33 mouse cellular contexts compared by ENCODE assay signal in genomic region chr5:150106358-150106757, GRCm38 (mm10).
"Had no signal": no experiment of that assay in that cellular context is flagged by ENCODE, and none has a peak within 500 bp of the region (broad histone marks: within the 10 kb centered on the region; RNA-seq: fewer than 3 reads in every experiment).

No protein-coding gene starts in this region.

- H3K27me3 ChIP-seq: heart, embryonic 12.5 days; heart, embryonic 13.5 days; heart, embryonic 15.5 days; hindbrain, embryonic 12.5 days; hindbrain, embryonic 13.5 days; hindbrain, embryonic 15.5 days; intestine, embryonic 15.5 days; kidney, embryonic 15.5 days had no signal

- H3K9me3 ChIP-seq: heart, embryonic 10.5 days; heart, embryonic 12.5 days; heart, embryonic 13.5 days; heart, embryonic 15.5 days; hindbrain, embryonic 10.5 days; hindbrain, embryonic 13.5 days; hindbrain, embryonic 15.5 days; intestine, embryonic 15.5 days; kidney, embryonic 15.5 days had no signal

- H3K9ac ChIP-seq: heart, embryonic 12.5 days; heart, embryonic 13.5 days; heart, embryonic 15.5 days; hindbrain, embryonic 12.5 days; hindbrain, embryonic 13.5 days; hindbrain, embryonic 14.5 days; hindbrain, embryonic 15.5 days; intestine, embryonic 15.5 days; kidney, embryonic 15.5 days had no signal

- H3K4me3 ChIP-seq: heart, embryonic 10.5 days; heart, embryonic 12.5 days; heart, embryonic 13.5 days; heart, embryonic 15.5 days; hindbrain, embryonic 10.5 days; hindbrain, embryonic 12.5 days; hindbrain, embryonic 13.5 days; hindbrain, embryonic 15.5 days; intestine, embryonic 15.5 days; kidney, embryonic 15.5 days; layer of hippocampus, adult 2 months had no signal

- H3K4me2 ChIP-seq: heart, embryonic 11.5 days; heart, embryonic 12.5 days; heart, embryonic 13.5 days; heart, embryonic 15.5 days; hindbrain, embryonic 12.5 days; hindbrain, embryonic 13.5 days; hindbrain, embryonic 14.5 days; hindbrain, embryonic 15.5 days; intestine, embryonic 15.5 days; kidney, embryonic 15.5 days had no signal

- H3K4me1 ChIP-seq: heart, embryonic 10.5 days; heart, embryonic 12.5 days; heart, embryonic 13.5 days; heart, embryonic 15.5 days; hindbrain, embryonic 10.5 days; hindbrain, embryonic 12.5 days; hindbrain, embryonic 13.5 days; hindbrain, embryonic 15.5 days; intestine, embryonic 15.5 days; kidney, embryonic 15.5 days had no signal

- H3K36me3 ChIP-seq: heart, embryonic 10.5 days; heart, embryonic 12.5 days; heart, embryonic 13.5 days; heart, embryonic 15.5 days; hindbrain, embryonic 10.5 days; hindbrain, embryonic 12.5 days; hindbrain, embryonic 13.5 days; hindbrain, embryonic 15.5 days; intestine, embryonic 15.5 days; kidney, embryonic 15.5 days had no signal

- H3K27ac ChIP-seq: heart, embryonic 10.5 days; heart, embryonic 13.5 days; heart, embryonic 15.5 days; hindbrain, embryonic 10.5 days; hindbrain, embryonic 12.5 days; hindbrain, embryonic 13.5 days; hindbrain, embryonic 14.5 days; hindbrain, embryonic 15.5 days; hindbrain, postnatal 0 days; intestine, embryonic 15.5 days; kidney, embryonic 15.5 days; kidney, postnatal 0 days; layer of hippocampus, adult 2 months had no signal

- DNase-seq: heart, postnatal 10 days; heart, postnatal 14 days; heart, postnatal 36 days; heart, postnatal 4 days; kidney, adult 11 months; kidney, adult 18-20 months; kidney, adult 2 months; kidney, adult 8-10 months; kidney, adult 9 months; kidney, postnatal 10 days; kidney, postnatal 14 days; kidney, postnatal 25 days; kidney, postnatal 4 days; layer of hippocampus, adult 9-11 months; layer of hippocampus, postnatal 36 days had no signal

- ATAC-seq: hindbrain, embryonic 16.5 days; hindbrain, postnatal 0 days; intestine, embryonic 15.5 days; intestine, embryonic 16.5 days; intestine, postnatal 0 days had no signal
